Mouse (Mus musculus): ENCODE data around the gene Kpna7.
A peak's percentile ranks its signal among the peaks of the same experiment; 100 is the strongest.
"Not testable (repeated sequence)": the region's sequence is repeated elsewhere in the genome, so short reads cannot be mapped to it uniquely, and the experiment has no call there.

Kpna7 gene

GRCm38 (mm10) chr5:145102706-145103105, 18.9 kb upstream of the Kpna7 start:
- no peak for DNase-seq (ENCODE audit: low read depth in 2 of 2, low spot score in 2 of 2)

- DNase-seq (ENCODE audit: low read depth in 2 of 2, low spot score in 2 of 2) = not testable (repeated sequence)
Observed at GRCm38 (mm10) chr5:145101451-145101850, 17.6 kb upstream of the Kpna7 start.

GRCm38 (mm10) chr5:145100960-145101359, 17.1 kb upstream of the Kpna7 start:
- no peak for DNase-seq (ENCODE audit: low read depth in 2 of 2, low spot score in 2 of 2)

GRCm38 (mm10) chr5:145098340-145098821, 14.6 kb upstream of the Kpna7 start:
- no peak for DNase-seq (ENCODE audit: low read depth in 2 of 2, low spot score in 2 of 2)

DNA sequence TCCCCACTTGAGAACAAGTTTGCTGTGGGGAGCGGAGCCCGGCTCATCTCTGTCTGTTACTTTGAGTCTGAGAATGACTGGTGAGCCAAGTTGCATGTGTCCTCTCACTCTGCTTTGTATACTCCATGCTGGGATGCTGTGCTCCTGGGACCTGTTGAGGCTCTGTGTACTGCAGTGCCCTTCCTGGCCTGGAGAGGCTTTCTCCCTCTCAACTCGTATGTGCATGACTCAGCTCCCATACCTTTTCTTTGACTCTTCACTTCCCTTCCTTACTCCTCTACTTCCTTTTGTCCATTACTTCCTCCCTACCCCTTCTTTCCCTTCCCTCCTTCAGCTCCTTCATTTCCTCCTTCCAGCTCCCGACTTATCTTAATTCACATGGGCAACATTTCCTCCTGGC, 12.4 kb upstream of the Kpna7 start:
- no peak for DNase-seq (ENCODE audit: low read depth in 2 of 2, low spot score in 2 of 2)

DNA sequence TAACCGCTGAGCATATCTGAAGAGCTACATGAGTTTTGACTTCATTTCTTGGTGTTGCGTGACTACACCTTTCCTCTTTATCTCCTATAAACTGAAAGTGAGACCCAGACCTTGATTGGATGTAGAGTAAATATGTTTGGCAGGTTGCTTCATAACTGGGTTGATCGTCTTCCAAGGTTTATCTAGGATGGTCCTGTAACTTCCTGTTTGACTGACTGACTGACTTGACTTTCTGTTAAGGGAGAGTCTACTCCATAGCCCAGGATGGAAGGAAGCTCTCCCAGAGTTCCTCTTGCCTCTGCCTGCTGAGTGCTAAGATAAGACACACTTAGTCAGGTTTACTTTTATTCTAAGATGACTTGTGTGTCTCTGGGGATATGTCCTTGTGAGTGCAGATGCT, 6.0 kb upstream of the Kpna7 start:
- DNase-seq (ENCODE audit: low read depth in 2 of 2, low spot score in 2 of 2) = no peak

DNA sequence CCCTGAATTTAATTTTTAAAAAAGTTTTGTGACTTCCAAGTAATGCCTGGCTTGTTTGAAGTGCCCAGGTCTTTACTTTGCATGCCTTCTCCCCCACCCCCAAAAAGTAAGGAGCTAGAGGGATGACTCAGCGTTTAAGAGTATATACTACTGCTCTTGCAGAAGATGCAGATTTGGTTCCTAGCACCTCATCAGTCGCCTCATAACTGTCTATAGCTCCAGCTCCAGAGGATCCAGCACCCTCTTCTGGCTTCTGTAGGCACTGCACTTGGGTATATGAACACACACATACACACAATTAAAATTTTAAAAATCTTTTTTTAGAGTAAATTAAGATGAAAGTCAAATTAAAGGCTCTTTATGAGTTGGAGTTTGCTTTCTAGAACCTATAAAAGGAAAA, 4.4 kb upstream of the Kpna7 start:
- no peak for DNase-seq (ENCODE audit: low read depth in 2 of 2, low spot score in 2 of 2)

DNA sequence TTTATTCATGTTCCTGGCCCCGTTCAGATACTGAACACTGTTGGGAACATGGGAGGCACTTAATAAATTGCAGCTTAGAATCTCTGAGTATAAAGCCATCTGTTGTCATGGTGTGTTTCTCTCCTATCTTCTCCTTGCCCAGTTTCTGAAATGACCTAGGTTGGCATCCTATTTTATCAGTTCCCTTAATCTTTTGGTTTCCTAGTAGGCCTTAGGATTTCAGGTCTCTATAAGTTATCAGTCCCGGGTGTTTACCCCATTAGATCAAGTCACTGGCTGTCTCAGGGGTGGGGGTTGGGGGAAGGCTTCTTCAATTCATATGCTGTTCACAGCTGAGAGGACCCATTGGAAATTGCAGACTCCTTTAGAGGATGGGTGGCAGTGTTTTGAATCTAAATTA, 992 bp upstream of the Kpna7 start:
- DNase-seq (ENCODE audit: low read depth in 2 of 2, low spot score in 2 of 2) = no peak

DNA sequence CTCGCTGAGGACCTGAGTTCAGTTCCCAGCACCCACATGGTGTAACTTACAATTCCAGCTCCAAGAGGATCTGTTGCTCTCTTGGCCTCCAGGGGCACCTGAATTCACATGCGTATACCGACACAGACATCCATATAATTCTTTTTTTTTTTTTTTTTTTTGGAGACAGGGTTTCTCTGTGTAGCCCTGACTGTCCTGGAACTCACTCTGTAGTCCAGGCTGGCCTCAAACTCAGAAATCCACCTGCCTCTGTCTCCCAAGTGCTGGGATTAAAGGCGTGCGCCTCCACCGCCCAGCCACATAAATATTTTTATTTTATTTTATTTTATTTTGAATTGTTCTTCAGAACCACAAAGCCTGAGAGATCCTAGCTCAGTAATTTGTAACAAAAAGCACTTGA, 629 bp downstream of the Kpna7 start:
- not testable (repeated sequence) for DNase-seq (ENCODE audit: low read depth in 2 of 2, low spot score in 2 of 2)

GRCm38 (mm10) chr5:145081866-145082613, 1.8 kb downstream of the Kpna7 start:
- no peak for DNase-seq (ENCODE audit: low read depth in 2 of 2, low spot score in 2 of 2)

GRCm38 (mm10) chr5:145075081-145075480, 8.7 kb downstream of the Kpna7 start:
- no peak for DNase-seq (ENCODE audit: low read depth in 2 of 2, low spot score in 2 of 2)

GRCm38 (mm10) chr5:145071342-145071741, 12.5 kb downstream of the Kpna7 start:
- no peak for DNase-seq (ENCODE audit: low read depth in 2 of 2, low spot score in 2 of 2)

DNA sequence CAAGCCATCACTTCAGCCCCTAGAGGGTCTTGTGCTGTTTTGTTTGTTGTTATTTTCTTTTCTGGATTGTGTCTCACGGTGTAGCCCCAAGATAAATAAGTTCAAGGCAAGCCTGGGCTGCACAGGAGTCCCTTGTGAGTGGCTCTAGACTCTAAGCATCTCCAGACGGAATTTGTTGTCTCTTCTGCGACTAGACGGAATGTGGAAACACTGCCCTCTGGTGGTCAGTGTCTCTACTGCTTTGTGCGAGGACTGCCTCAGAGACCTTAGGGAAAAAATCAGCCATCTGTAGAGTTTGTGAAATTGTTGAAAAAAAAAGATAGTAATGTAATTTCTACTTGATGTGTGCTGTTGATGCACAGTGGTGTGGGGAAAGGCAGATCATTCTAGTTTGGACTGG, 14.1 kb downstream of the Kpna7 start:
- peak; percentile 46 to 66 for DNase-seq (ENCODE audit: low read depth in 2 of 2, low spot score in 2 of 2)

DNA sequence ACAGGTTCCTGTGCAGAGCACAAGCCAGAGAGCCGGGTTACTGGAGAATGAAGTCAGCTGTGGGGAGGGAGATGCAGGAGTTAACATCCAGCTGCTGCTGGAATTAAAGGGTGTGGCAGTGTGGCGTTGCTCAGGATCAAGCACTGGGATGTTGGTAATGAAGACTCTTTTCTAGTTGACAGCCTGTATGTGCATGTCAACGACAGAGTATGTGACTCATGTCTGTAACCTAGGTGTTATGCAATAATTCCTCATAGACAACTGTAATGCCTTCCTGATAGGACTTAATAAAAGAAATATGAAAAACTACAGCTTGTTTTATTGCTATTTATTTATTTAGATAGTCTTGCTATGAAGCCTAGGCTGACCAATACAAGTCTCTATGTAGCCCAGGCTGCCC, 15.0 kb downstream of the Kpna7 start:
- no peak for DNase-seq (ENCODE audit: low read depth in 2 of 2, low spot score in 2 of 2)

GRCm38 (mm10) chr5:145064765-145065340, 19.0 kb downstream of the Kpna7 start:
- no peak for DNase-seq (ENCODE audit: low read depth in 2 of 2, low spot score in 2 of 2)

- no peak for DNase-seq (ENCODE audit: low read depth in 2 of 2, low spot score in 2 of 2)
Observed at GRCm38 (mm10) chr5:145059524-145059923, 24.3 kb downstream of the Kpna7 start.

DNA sequence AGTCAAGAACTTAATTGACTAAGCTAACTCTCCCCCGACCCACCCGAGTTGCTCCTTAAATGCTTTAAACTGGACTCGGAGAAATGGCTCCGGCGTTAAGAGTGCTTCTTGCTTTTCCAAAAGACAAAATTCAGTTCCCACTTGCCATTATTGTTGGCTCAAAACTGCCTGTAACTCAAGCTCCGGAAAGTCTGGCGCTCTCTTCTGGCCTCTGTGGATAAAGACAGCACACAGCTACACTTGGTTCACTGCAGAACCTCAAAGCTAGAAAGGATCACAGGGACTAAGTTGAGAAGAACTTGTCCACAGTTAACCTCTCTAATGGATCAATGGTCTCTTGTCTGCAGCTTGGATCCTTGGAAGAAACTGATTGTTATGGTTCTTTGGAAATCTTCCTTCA, 25.1 kb downstream of the Kpna7 start:
- DNase-seq (ENCODE audit: low read depth in 2 of 2, low spot score in 2 of 2) = no peak

GRCm38 (mm10) chr5:145057907-145058306, 25.9 kb downstream of the Kpna7 start:
- DNase-seq (ENCODE audit: low read depth in 2 of 2, low spot score in 2 of 2) = no peak

- not testable (repeated sequence) for DNase-seq (ENCODE audit: low read depth in 2 of 2, low spot score in 2 of 2)
Observed at GRCm38 (mm10) chr5:145054187-145054586, 29.6 kb downstream of the Kpna7 start.

- not testable (repeated sequence) for DNase-seq (ENCODE audit: low read depth in 2 of 2, low spot score in 2 of 2)
Observed at GRCm38 (mm10) chr5:145042690-145043089, 41.1 kb downstream of the Kpna7 start, which contains the start of gene 1700018F24Rik. Gene 1700018F24Rik, plus strand, starts transcription at chr5:145042990.

DNA sequence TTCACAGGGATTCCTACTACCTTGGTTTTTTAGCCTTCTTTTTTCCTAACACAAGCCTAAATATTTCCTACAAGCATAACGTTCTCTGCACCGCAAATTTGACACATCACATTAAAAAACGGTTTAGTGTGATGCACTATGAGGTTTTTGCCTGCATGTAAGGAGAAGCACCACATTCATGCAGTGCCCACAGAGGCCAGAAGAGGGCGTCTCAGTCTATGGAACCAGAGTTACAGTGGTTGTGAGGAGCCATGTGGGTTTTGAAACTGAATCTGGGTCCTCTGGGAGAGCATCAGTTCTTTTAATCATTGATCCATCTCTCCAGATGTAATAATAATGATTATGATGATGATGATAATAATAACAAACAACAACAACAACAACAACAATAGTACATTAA, 42.2 kb downstream of the Kpna7 start:
- peak in 1 of 2 experiments; percentile 4 for DNase-seq (ENCODE audit: low read depth in 2 of 2, low spot score in 2 of 2)

- not testable (repeated sequence) for DNase-seq (ENCODE audit: low read depth in 2 of 2, low spot score in 2 of 2)
Observed at GRCm38 (mm10) chr5:145032391-145032790, 51.4 kb downstream of the Kpna7 start, which contains the start of gene Gm4871. Gene Gm4871, minus strand, starts transcription at chr5:145032754.
